Mouse (Mus musculus): ENCODE results near the gene Rnase11. TPM values are rescaled to one million over a fixed set of nuclear protein-coding genes. Genes with fewer than 3 reads are reported as not detected.
A peak's percentile ranks its signal among the peaks of the same experiment; 100 is the strongest.

Gene Rnase11
- polyA plus RNA-seq, 1 experiment from 2014 or later, result not detected

- Histone ChIP-seq H3K9ac (ENCODE audit: low read depth, low read length) (no peak overlapping the region), H3K27ac (ENCODE audit: low read depth, low read length) (0 out of 2 replicates have a peak overlapping the region, but pooled peaks have one; percentile 15), H3K9me3 (ENCODE audit: control insufficient read depth) (no peaks in the 10 kb centered on the region), H3K4me3 (ENCODE audit: low read depth, low read length) (no peak overlapping the region), H3K4me1 (replicated peaks; ENCODE audit: control insufficient read depth, insufficient read depth, low read length) (no peaks in the 10 kb centered on the region; the same call in 1 of the 2 replicates), H3K36me3 (ENCODE audit: control insufficient read depth, insufficient read depth) (no peaks in the 10 kb centered on the region), H3K27me3 (replicated peaks; ENCODE audit: control insufficient read depth, insufficient read depth, low read length) (no peaks in the 10 kb centered on the region), H3K4me2 (replicated peaks; ENCODE audit: low read depth) (peak overlapping the region; percentile 7; the same call in 1 of the 2 replicates)
- no peak for TF ChIP-seq CTCF (IDR thresholded peaks at IDR 0.05; ENCODE audit: low read depth)
- ATAC-seq, result no peak
- 15% methylated on average over 3 of the region's 3 CpGs for WGBS
Observed at GRCm38 (mm10) chr14:51093496-51093895, 43.5 kb upstream of the Rnase11 start.

- Histone ChIP-seq H3K9ac (ENCODE audit: low read depth, low read length) (no peak overlapping the region), H3K4me3 (ENCODE audit: low read depth, low read length) (peak overlapping the region; percentile 76; the same call in 1 of the 2 replicates), H3K4me1 (replicated peaks; ENCODE audit: control insufficient read depth, insufficient read depth, low read length) (no peaks in the 10 kb centered on the region; the same call in 1 of the 2 replicates), H3K27ac (ENCODE audit: low read depth, low read length) (0 out of 2 replicates have a peak overlapping the region, but pooled peaks have one; percentile 28), H3K36me3 (ENCODE audit: control insufficient read depth, insufficient read depth) (no peaks in the 10 kb centered on the region), H3K27me3 (replicated peaks; ENCODE audit: control insufficient read depth, insufficient read depth, low read length) (no peaks in the 10 kb centered on the region), H3K4me2 (replicated peaks; ENCODE audit: low read depth) (peak overlapping the region; percentile 82), H3K9me3 (ENCODE audit: control insufficient read depth) (no peaks in the 10 kb centered on the region)
- 30% methylated on average over 8 of the region's 8 CpGs for WGBS
- no peak for ATAC-seq
- TF ChIP-seq CTCF (IDR thresholded peaks at IDR 0.05; ENCODE audit: low read depth), result no peak
Observed at GRCm38 (mm10) chr14:51092073-51092620, 42.2 kb upstream of the Rnase11 start.

GRCm38 (mm10) chr14:51090921-51091900 lies 41.2 kb upstream of the Rnase11 start, which contains the start of the genes Rnase4 and Ang:
TSS of gene Rnase4 (plus strand) at chr14:51091077.
TSS of gene Ang (plus strand) at chr14:51091150.
- Histone ChIP-seq H3K27ac (ENCODE audit: low read depth, low read length) (peak within 1 kb of the TSS; percentile 93), H3K36me3 (ENCODE audit: control insufficient read depth, insufficient read depth) (no peaks in the 10 kb centered on the region), H3K4me1 (replicated peaks; ENCODE audit: control insufficient read depth, insufficient read depth, low read length) (no peaks in the 10 kb centered on the region; the same call in 1 of the 2 replicates), H3K9ac (ENCODE audit: low read depth, low read length) (peak within 1 kb of the TSS; percentile 68), H3K4me3 (ENCODE audit: low read depth, low read length) (peak within 1 kb of the TSS; percentile 76), H3K9me3 (ENCODE audit: control insufficient read depth) (no peaks in the 10 kb centered on the region), H3K27me3 (replicated peaks; ENCODE audit: control insufficient read depth, insufficient read depth, low read length) (no peaks in the 10 kb centered on the region), H3K4me2 (replicated peaks; ENCODE audit: low read depth) (peak within 1 kb of the TSS; percentile 82)
- 4% methylated on average over 33 of the region's 33 CpGs for WGBS
- no peak for TF ChIP-seq CTCF (IDR thresholded peaks at IDR 0.05; ENCODE audit: low read depth)
- ATAC-seq, result no peak

- no peak for TF ChIP-seq CTCF (IDR thresholded peaks at IDR 0.05; ENCODE audit: low read depth)
- H3K9ac ChIP-seq (ENCODE audit: low read depth, low read length), result peak overlapping the region; percentile 68
- peak; percentile 50 for ATAC-seq
- H3K4me2 ChIP-seq (replicated peaks; ENCODE audit: low read depth), result peak overlapping the region; percentile 82
- no peaks in the 10 kb centered on the region for H3K27me3 ChIP-seq (replicated peaks; ENCODE audit: control insufficient read depth, insufficient read depth, low read length)
- H3K4me3 ChIP-seq (ENCODE audit: low read depth, low read length), result peak overlapping the region; percentile 76
- WGBS, result under 1% methylated on average over 27 of the region's 27 CpGs
- no peaks in the 10 kb centered on the region for H3K36me3 ChIP-seq (ENCODE audit: control insufficient read depth, insufficient read depth)
- H3K9me3 ChIP-seq (ENCODE audit: control insufficient read depth), result no peaks in the 10 kb centered on the region
- H3K27ac ChIP-seq (ENCODE audit: low read depth, low read length), result peak overlapping the region; percentile 93
- H3K4me1 ChIP-seq (replicated peaks; ENCODE audit: control insufficient read depth, insufficient read depth, low read length), result no peaks in the 10 kb centered on the region; the same call in 1 of the 2 replicates
Observed at GRCm38 (mm10) chr14:51090077-51090781, 40.3 kb upstream of the Rnase11 start.

GRCm38 (mm10) chr14:51089674-51090076 lies 39.7 kb upstream of the Rnase11 start:
- Histone ChIP-seq H3K27ac (ENCODE audit: low read depth, low read length) (peak overlapping the region; percentile 93), H3K27me3 (replicated peaks; ENCODE audit: control insufficient read depth, insufficient read depth, low read length) (no peaks in the 10 kb centered on the region), H3K9ac (ENCODE audit: low read depth, low read length) (peak overlapping the region; percentile 68), H3K9me3 (ENCODE audit: control insufficient read depth) (no peaks in the 10 kb centered on the region), H3K4me1 (replicated peaks; ENCODE audit: control insufficient read depth, insufficient read depth, low read length) (no peaks in the 10 kb centered on the region; the same call in 1 of the 2 replicates), H3K36me3 (ENCODE audit: control insufficient read depth, insufficient read depth) (no peaks in the 10 kb centered on the region), H3K4me3 (ENCODE audit: low read depth, low read length) (peak overlapping the region; percentile 76), H3K4me2 (replicated peaks; ENCODE audit: low read depth) (peak overlapping the region; percentile 82)
- no peak for TF ChIP-seq CTCF (IDR thresholded peaks at IDR 0.05; ENCODE audit: low read depth)
- under 1% methylated on average over 15 of the region's 15 CpGs for WGBS
- peak; percentile 10 for ATAC-seq

Measured in intestine, postnatal 0 days (tissue).